8 mouse cellular contexts compared by ENCODE assay signal in genomic region chr16:70313496-70313885, GRCm38 (mm10). TPM values are rescaled to one million over a fixed set of nuclear protein-coding genes. Genes with fewer than 3 reads are reported as not detected.
DNase-seq lines count a peak whose midpoint lies in the region; ATAC-seq and TF ChIP-seq lines count a peak whose summit lies in the region.

No protein-coding gene starts in this region.

- 2% methylated on average over 7 of the region's 7 CpGs for WGBS in liver, embryonic 12.5 days (ENCODE audit: insufficient replicate concordance)
- 2% methylated on average over 7 of the region's 7 CpGs for WGBS in stomach, postnatal 0 days

- no peaks in the 10 kb centered on the region for H3K36me3 ChIP-seq in liver, embryonic 12.5 days
- H3K36me3 ChIP-seq in stomach, postnatal 0 days (ENCODE audit: control insufficient read depth, insufficient read depth, low read length) = no peaks in the 10 kb centered on the region

- no peaks in the 10 kb centered on the region for H3K9me3 ChIP-seq in liver, embryonic 12.5 days (replicated peaks)
- H3K9me3 ChIP-seq in stomach, postnatal 0 days (ENCODE audit: control insufficient read depth, low read length) = no peaks in the 10 kb centered on the region

- H3K4me3 ChIP-seq in liver, embryonic 12.5 days = peak overlapping the region; percentile 71
- H3K4me3 ChIP-seq in stomach, postnatal 0 days (ENCODE audit: low read depth, low read length) = peak overlapping the region; percentile 72

- H3K4me2 ChIP-seq in liver, embryonic 12.5 days = peak overlapping the region; percentile 79
- peak overlapping the region; percentile 60 for H3K4me2 ChIP-seq in stomach, postnatal 0 days (replicated peaks; ENCODE audit: low read depth)

- H3K9ac ChIP-seq in liver, embryonic 12.5 days = peak overlapping the region; percentile 79
- peak overlapping the region; percentile 87 for H3K9ac ChIP-seq in stomach, postnatal 0 days (ENCODE audit: low read length)

- peak; percentile 1; the same call in 1 of the 2 replicates for ATAC-seq in frontal cortex, adult (ENCODE audit: low TSS enrichment)
- ATAC-seq in liver, embryonic 12.5 days = no peak
- no peak for ATAC-seq in stomach, postnatal 0 days (ENCODE audit: low FRiP score, low TSS enrichment)

- H3K4me1 ChIP-seq in liver, embryonic 12.5 days = peaks cover 11% of the 10 kb centered on the region; the same call in 1 of the 2 replicates
- H3K4me1 ChIP-seq in stomach, postnatal 0 days (replicated peaks; ENCODE audit: control insufficient read depth, insufficient read depth) = no peaks in the 10 kb centered on the region

- peak overlapping the region; percentile 80 for H3K27ac ChIP-seq in liver, embryonic 12.5 days
- H3K27ac ChIP-seq in stomach, postnatal 0 days (replicated peaks) = peak overlapping the region; percentile 97; the same call in 1 of the 2 replicates

- no peak for TF ChIP-seq CTCF in stomach, postnatal 0 days (IDR thresholded peaks at IDR 0.05; ENCODE audit: low read depth)

- DNase-seq in frontal cortex, adult 2 months (ENCODE audit: extremely low spot score in 1 of 2, low spot score in 1 of 2) = no peak
- peak; percentile 5 for DNase-seq in thymus, postnatal 0 days (ENCODE audit: low spot score)
- DNase-seq in thymus, postnatal 10 days (ENCODE audit: low spot score in 2 of 2) = no peak
- no peak for DNase-seq in stomach, postnatal 0 days (ENCODE audit: low spot score)
- no peak for DNase-seq in spleen, postnatal 10 days (ENCODE audit: low spot score in 2 of 2)
- DNase-seq in right cerebral cortex, adult 18-20 months = no peak

- TF ChIP-seq EP300 in stomach, postnatal 0 days (optimal IDR thresholded peaks at IDR 0.05) = no peak

- no peaks in the 10 kb centered on the region for H3K27me3 ChIP-seq in liver, embryonic 12.5 days (replicated peaks)
- no peaks in the 10 kb centered on the region for H3K27me3 ChIP-seq in stomach, postnatal 0 days (ENCODE audit: control insufficient read depth, insufficient read depth, low read length)

RNA-seq across cellular contexts. Expression of gene Gbe1, which starts 0.3 kb away (rescaled TPM):
- polyA plus RNA-seq in frontal cortex, adult 2 months (2012; rRNA removed) = 11.5 and 13.3 TPM in 2 replicates
- 21.0 and 24.7 TPM in 2 replicates for polyA plus RNA-seq in thymus, postnatal 0 days (2015; fragmentation: Nextera tagmentation; extraction: Ambion mirVana)
- polyA plus RNA-seq in liver, embryonic 12.5 days (2016; fragmentation: Nextera tagmentation; extraction: Ambion mirVana) = 7.5 and 8.3 TPM in 2 replicates
- 16.6 and 18.6 TPM in 2 replicates for polyA plus RNA-seq in stomach, postnatal 0 days (2015; fragmentation: Nextera tagmentation; extraction: Ambion mirVana)
